Mouse (Mus musculus) layer of hippocampus, adult 9-10 months (tissue): ENCODE data around the gene Pknox2.

ENCODE experiments used
- DNase-seq: peaks from one replicate; pipeline ENCODE4 v3.0.0; 2022; ENCODE audit warnings: low spot score

Gene Pknox2

DNA sequence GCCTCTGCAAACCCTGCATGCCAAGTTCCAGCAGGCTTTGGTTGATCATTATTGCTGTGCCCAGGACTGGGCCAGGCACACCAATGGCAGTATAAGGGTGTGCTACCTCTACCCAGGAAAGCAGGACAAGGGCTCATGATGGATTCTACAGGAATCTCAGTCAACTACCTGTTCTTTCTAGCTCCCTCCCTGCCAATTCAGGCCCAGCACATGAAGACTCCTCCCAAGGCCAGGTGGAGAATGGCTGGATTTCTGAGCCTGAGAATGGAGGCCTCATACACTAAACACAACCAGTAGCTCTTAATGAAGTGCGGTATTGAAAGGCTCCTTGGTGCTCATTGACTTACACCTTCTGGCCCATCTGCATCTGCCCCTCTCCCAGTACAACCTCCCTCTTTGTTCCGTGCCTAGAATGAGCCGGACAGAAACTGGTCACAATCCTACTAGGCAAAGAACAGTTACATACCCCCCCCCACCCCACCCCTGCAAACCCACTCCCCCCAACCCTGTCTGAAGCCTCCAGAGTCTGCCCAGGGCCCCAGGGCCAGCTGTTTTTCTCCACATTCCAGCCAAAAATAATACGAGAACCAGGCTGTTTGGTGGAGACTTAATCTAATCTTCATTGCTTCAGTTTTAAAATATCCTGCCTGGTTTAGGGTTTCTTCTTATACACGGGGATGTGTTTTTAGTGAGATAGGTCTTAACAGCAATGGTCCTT is 6.6 kb downstream of the Pknox2 start:
- DNase-seq: no peak

DNA sequence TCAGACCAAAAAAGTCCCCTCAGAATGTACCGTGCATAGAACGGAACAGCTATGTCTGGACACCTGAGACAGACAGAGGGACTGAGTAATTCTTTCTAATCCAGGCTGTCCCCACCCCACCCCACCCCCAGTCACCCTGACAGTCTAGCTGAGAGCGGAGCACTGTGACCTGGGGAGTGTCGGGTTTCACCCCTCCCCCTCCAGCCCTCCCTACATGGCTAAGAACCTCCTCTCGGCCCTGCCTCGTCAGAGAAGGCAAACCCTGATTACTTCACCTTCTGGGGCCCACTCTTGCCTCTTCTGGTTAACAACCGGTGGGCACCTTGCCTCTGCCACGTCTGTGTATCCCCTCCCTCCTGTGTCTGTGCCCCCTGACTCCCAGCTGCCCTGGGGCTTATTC is 7.7 kb downstream of the Pknox2 start:
- no peak for DNase-seq

DNA sequence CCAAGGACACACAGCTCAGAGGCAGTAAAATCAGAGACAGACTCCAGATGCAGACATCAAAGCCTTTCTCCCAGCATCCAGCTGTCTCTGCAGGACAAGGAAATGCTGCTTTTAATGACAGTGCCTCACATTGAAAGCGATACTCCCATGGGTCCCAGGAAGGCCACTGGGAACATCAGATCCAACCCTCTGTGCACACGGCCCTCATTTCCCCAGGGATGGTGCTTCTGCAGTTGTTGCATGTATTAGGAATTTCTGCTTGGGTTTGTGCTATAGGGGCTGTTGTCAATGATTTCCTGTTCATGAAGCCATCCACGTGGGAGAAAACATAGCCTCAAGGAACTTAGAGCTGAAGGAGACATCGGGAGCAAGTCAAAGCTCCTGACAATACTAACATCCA is 8.3 kb downstream of the Pknox2 start:
- DNase-seq: no peak

DNA sequence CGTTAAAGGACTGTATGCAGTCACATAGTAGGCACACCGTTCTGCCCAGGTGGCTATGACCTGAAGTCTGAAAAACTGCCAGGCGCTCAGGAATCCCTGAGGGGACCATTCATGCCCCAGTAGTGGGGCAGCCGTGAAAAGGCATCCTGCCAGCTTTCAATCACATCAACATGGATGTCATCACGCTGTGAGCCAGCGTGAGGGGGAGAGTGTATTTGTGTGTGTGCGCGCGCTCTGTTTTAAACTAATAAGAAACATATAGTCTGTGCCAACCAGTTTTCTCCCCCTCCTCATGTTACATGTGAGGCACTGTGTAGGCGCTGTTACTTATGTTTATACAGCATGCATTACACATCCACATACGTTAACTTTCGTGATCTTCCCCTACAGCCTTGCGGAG is 10.9 kb downstream of the Pknox2 start:
- no peak for DNase-seq

DNA sequence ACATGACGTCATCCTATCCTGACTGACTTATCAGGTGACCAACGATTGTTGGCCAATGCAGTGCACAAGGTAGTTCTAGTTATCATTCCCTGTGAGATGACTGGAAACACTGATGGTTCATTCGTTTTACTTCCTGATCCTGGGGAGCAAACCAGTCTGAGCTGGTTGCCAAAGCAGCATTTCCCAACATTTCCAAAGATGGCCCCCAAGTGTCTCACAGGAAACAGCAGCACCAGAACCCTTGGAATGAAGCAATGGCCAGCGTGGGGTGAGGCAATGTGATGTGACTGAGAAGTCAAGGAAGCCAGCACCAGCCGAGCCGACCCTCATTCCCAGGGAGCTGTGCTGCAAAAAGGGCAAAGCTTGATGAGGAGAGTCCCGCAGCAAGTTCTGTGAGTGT is 13.7 kb downstream of the Pknox2 start:
- no peak for DNase-seq

DNA sequence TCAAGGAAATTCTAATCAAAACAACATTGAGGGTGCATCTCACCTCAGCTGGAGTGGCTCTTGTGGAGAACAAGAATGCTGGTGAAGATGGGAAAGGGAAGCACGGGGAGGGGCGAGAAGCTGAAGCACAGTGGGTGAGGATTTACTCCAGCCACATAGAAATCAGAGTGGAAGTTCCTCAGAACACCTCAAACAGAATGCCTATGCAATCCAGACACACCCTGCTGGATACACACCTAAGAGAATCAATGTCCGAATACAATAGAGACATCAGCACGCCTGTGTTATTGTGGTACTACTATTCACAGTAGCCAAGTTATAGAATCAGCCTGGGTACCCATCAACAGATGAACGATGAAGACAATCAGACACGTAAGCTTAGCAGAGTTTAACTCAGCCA is 18.2 kb downstream of the Pknox2 start:
- DNase-seq: no peak

DNA sequence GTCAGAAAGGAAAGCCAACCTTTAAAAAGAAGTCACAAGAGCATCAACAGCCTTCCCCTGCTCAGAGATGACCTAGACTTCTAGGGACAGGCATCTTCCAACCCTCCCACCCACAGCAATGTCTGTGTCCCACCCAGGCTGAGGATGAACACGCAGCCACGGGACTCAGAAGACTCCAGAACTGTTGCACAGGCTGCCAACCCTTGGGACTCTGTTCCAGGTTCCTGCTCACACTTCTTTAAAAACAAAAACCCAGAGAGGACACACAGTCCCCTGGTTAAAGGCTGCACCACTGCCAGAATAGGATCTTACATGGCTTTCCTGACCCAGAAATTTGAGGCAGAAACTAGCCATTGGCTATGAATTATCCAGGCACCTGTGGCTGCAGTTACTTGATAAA is 21.0 kb downstream of the Pknox2 start:
- DNase-seq: no peak

DNA sequence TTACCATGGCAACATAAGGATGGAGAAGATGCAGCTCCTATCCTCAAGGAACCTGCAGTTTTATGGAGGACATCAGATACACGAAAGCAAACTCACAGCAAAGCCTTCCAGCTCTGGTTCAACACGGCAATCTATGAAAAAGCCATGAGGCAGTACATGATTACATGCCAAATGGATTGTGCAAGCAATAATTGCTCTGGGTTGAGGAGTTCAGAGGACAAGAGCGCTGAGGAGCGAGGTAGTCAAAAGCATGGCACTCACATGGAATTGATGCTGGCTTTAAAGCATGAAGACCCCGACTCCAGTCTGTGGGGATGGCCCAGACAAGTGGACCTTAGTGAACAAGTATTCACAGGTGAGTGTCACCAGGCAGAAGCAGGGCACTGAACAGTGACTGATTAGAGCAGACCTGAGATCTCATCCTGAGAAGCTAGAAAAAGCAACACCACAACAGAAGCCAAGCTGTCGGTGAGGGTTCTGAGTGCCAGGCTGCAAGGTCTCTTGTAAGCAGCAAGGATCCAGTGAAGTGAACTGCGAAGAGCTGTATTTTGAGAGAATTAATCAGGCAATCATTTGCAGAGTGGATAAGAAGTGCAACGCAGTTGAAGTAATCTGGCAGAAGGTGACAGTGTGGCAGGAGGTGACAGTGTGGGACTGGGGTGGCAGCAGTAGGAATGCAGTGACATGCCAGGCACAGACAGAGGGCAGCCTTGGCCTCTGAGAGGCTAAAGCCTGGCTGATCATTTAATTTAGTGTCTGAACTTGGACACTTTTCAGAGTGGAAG is 22.3 kb downstream of the Pknox2 start:
- DNase-seq: no peak

DNA sequence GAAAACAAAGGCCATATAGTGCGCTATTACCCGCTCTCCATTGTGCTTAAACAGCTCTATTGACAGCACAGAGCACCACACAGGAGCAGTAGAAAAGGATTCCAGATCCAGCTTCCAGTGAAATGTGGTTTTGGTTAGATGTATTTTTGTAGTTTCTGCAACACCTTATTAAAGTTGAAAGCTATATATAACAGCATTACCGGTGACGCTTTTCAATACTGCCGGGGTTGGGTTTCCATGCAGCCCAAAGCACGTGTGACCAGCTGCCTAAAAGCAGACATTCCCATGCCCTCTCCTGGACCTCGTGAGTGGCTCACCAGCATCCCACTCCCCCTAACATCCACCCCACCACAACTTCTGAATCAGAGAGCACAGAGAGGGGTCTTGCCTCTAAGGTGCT is 23.8 kb downstream of the Pknox2 start:
- DNase-seq: no peak

DNA sequence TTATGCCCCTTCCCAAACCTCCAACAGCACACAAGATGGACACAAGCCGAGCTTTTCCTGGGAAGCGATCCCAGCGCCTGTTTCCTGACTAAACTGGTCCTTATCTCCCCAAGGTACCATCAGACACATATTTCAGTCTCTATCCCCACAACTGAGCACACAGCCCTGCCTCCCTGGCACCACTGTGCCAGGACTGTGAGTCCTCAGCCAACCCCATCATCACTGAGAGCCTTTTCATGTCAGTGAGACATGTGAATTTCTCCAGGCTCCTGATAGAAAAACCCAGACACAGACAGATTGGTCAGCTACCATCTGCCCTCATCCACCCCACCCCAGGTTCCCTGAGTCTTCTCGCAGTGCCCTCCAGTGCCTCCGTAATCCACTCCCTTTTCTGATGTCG is 24.2 kb downstream of the Pknox2 start:
- no peak for DNase-seq

DNA sequence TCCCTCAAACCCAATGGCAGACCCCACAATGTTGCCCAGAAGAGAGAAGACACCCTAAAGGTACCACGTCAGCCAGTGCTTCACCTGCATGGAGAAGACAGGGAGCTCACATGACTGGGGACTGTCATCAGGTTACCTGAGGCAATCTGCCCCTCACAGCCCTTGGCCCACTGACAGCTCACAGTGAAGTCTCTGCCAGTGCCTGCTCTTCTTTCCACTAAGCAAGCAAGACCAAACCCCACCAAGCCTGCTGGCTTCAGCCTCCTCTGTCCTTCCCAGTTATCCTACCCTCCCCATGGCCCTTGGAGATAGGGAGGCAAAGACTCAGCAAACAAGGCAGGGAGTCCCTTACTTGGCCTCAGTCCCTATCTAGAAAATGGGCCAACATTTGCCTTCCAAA is 24.8 kb downstream of the Pknox2 start:
- no peak for DNase-seq

DNA sequence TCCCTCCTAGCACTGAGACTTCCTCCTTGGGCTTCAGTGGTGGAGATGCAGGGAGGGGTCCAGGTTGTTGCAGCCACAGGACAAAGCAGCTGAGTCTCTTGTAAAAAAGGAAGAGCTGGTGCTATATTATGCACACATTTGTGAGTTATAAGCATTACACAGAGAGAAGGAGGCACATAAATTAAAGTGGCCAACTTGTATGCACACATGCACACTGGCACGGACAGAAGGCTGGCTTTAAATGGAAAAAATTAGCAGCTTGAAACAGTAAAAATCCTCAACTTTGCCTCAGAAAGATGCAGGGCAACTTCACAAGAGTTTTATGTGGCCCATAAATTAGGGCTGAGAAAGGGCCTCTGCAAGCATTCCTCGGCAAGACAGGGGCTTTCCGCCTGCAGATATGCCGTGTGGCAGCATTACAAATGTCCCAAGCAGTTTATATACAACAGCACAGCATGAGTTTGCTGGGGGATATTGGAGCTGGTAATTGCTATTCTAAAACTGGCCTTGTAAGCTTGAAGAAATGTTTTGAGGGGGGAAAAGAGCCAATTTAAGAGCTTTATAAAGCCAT is 25.4 kb downstream of the Pknox2 start:
- no peak for DNase-seq

DNA sequence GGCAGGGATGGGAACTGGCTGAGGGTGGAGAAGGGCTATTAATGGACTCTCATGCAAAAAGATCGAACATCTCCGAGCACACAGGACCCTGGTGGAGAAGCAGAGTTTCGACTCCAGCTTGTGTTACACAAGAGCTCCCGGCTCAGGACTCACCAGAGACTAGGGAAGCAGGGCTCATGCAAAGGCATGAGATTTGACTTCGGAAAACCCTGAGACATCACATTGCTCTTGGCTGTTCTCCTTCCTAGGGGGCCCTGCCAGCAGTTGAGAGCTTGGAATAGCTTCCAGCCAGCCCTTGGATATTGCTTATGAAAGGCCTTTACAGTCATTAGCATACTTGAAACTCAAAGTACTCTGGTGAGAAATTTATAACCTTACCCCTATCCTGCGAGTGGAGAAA is 26.4 kb downstream of the Pknox2 start:
- no peak for DNase-seq

DNA sequence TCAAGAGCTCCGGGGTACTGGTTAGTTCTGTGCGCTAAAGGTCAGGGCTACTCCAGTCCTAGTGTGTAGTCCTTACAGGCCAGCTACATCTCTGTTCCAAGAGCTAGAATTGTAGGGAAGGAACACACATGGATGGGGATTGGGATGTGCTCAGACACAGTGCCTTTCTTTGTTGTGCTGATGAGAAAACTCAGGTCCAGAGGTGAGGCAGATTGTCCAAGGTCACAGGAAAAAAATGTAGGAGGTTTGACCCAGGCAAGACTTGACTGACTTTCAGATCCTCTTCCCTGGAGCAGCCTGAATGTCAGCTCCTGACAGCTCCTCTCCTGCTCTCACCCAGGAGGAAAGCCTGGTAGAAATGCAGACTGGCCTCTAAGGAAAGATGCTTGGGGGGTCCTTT is 29.7 kb downstream of the Pknox2 start:
- no peak for DNase-seq

DNA sequence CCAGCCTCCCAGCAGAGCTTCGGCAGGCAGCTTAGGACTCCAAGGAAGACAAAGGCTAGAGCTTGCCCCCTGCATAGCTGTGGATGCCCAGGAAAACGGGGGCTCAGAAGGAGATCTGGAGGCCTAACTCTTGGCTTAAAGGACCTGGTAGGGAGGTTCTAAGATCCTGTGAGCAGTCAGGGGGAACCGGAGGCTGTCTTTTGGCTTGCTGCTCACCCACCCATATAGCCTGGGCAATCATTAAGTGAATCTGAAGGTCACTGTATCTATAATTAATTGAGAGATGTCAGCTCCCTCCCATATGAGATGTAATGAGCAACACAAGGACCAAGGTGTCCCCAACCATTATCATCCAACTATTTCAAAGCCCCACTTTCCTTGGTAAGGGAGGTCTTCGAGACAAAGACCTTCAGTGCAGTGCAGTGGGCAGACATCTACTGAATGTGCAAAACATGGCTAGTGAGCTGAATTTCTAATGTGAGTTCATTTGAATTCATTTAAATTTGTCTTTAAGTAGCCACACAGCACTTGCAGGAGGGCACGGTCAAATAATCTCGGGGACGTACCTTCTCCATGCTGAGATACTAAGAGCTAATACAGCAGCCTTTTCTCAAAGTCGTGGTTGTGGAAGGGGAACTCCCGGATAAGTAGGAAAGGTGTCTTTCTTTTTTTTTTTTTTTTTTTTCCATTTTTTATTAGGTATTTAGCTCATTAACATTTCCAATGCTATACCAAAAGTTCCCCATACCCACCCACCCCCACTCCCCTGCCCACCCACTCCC is 30.4 kb downstream of the Pknox2 start:
- DNase-seq: no peak

DNA sequence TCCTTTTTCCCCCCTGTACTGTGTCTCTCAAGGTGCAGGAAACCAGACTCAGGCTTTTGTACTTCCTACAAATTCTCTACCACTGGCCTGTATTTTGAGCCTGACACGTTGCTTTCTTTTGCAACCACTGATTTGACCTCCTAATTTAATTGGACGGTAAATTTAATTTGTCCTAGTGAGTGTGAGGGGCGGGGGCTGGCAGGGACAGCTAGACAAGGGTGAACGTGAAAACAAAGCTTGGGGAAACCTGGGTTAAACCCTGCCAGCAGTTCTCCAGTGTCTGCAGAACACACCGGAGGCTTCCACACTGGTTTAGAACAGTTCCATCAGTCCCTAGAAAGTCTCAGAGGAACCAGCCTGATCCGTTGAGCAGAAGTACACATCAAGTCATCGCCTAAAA is 31.4 kb downstream of the Pknox2 start:
- no peak for DNase-seq

DNA sequence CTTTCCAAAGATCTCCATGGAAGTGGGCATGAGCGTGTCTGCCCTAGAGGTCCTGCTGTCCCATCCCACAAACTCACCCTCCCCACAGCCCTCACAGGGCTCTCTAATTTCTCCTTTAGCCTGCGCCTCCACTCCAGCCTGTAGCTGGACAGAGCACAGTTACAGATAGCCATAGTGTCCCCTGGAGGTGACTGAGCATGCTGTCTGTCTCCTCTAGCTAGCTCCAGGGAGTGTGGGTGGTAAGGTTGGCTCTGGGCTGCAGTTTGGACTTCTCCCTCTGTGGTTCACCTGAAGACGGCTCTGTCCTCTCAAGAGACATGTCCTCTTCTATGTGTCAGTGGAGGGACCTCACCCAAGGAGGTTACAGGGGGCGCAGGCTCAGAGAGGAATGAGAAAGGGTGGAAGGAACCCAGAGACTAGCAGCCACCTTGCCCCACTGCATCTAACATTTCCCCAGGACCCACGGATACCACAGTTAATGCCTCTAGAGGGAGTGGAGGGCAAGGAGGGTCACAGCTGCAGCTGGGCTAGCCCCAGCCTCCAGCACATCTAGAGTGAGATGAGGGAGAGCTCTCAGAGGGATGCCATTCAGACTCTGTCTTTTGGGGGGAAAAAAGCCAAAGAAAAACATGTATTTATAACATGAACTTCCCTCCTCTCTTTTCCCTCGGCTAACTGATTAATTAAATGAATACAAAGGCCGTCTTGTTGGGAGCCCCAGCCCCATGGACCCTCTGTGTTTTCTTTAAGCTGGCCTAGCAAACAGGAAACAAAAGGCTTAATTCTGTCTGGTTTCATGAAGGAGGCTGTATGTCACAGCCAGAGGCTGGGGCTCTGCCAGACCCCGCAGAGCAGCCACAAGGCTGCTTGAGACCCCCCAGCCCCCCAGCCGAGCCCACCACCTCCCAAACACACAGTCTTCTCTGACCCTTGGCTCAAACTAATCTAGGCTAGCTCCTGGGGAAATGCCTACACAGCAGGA is 32.6 kb downstream of the Pknox2 start:
- no peak for DNase-seq

DNA sequence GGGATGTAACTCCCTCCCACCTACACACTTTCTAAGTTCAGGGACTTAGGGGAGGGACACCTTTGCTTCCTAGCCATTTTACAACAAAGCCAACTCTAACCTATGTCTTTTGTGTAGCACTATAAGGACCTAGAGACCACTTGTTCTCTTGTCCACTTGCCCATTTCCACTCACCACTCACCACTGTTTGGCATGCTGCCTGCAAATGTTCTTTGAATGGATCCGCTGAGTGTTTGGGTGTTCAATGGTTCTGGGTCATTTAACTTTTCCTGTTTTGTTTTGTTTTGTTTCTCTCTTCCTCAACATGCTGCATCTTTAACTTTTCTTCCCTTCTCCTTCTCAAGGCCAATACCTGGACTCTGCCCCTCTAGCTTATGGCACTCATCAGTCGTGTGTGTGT is 39.7 kb downstream of the Pknox2 start:
- no peak for DNase-seq

DNA sequence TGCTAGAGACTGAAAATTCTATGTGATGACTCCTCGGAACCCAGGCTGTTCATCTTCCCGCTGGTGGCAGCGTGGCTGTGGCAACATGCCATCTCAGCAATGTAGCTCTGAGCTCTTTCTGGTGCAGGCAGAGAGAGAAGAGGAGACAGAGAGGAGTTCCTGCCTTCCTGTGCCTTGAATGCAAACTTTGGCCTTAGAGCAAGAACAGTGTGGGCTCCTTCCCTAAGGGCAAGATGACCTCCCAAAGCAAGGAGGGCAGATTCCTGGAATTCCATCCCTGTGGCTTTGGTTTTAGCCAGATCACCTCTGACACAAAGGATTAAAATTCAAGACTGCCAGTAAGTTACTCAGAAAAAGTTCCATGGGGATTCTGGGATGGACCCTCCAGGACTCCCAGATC is 40.4 kb downstream of the Pknox2 start:
- DNase-seq: no peak

DNA sequence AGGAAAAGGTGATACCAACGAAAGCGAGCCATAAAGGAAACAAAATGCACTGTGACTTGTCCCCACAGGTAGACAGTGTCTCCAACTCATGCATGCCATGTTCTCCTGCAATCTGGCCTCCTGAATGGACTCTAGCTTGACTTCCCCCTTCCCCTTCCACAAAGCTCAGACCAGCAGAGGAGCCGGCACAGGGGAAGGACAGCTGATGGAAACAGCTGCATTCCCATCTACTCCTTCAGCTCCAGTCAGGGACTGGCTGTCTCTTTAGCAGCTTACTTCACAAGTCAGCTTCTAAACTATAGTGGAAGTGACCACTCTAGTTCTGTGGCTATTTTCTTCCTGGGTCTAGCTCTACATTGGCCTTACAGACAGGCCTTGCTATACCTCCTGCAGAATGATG is 43.0 kb downstream of the Pknox2 start:
- DNase-seq: no peak

DNA sequence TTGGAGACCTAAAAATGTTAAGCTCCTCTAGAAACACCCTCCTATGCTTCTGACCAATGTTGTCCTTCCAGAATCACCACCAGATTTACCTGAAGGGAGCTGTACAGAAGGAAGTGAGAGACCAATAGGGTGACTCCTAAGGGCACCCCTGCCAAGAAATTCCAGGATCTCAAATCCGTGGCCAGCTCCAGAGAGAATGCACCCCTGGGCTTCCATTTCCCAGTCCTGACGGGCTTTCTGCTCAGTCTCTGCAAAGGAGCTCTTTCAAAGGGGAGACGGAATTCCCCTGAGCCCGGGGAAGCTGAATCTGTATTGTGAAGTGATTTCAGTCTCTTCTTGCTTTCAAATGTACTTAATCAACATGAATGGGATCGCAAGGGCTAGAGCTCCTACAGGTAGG is 43.4 kb downstream of the Pknox2 start:
- DNase-seq: no peak
